ENCODE assay signal across 10 mouse cellular contexts in genomic region chr5:32335172-32335571, GRCm38 (mm10).
DNase-seq lines count a peak whose midpoint lies in the region; ATAC-seq lines count a peak whose summit lies in the region.
"Had no signal": no experiment of that assay in that cellular context is flagged by ENCODE, and none has a peak within 500 bp of the region (broad histone marks: within the 10 kb centered on the region; RNA-seq: fewer than 3 reads in every experiment).

No protein-coding gene starts in this region.

- H3K27me3 ChIP-seq in limb, embryonic 13.5 days: no peaks in the 10 kb centered on the region
- no peaks in the 10 kb centered on the region for H3K27me3 ChIP-seq in limb, embryonic 10.5 days (ENCODE audit: low read depth, poor library complexity, severe bottlenecking)
- no peaks in the 10 kb centered on the region for H3K27me3 ChIP-seq in forebrain, embryonic 12.5 days
- H3K27me3 ChIP-seq in heart, embryonic 15.5 days: no peaks in the 10 kb centered on the region
- H3K27me3 ChIP-seq in midbrain, embryonic 10.5 days (ENCODE audit: low read depth, poor library complexity, severe bottlenecking): peaks cover 5% of the 10 kb centered on the region
- no peaks in the 10 kb centered on the region for H3K27me3 ChIP-seq in stomach, embryonic 16.5 days (ENCODE audit: control insufficient read depth, insufficient read depth, low read length)
- H3K27me3 ChIP-seq: embryonic facial prominence, embryonic 13.5 days had no signal

- H3K4me3 ChIP-seq in limb, embryonic 13.5 days: no peak overlapping the region
- no peak overlapping the region for H3K4me3 ChIP-seq in limb, embryonic 10.5 days
- H3K4me3 ChIP-seq in forebrain, embryonic 12.5 days (replicated peaks): no peak overlapping the region
- H3K4me3 ChIP-seq in heart, embryonic 15.5 days: no peak overlapping the region
- no peak overlapping the region for H3K4me3 ChIP-seq in midbrain, embryonic 10.5 days
- H3K4me3 ChIP-seq in stomach, embryonic 16.5 days (replicated peaks; ENCODE audit: low read length): no peak overlapping the region
- H3K4me3 ChIP-seq: embryonic facial prominence, embryonic 13.5 days had no signal

- no peak overlapping the region for H3K27ac ChIP-seq in limb, embryonic 13.5 days
- no peak overlapping the region for H3K27ac ChIP-seq in limb, embryonic 10.5 days
- no peak overlapping the region for H3K27ac ChIP-seq in forebrain, embryonic 12.5 days
- H3K27ac ChIP-seq in heart, embryonic 15.5 days: peak overlapping the region; percentile 85
- H3K27ac ChIP-seq in midbrain, embryonic 10.5 days (replicated peaks): peak overlapping the region; percentile 38; the same call in 1 of the 2 replicates
- peak overlapping the region; percentile 84 for H3K27ac ChIP-seq in stomach, embryonic 16.5 days (ENCODE audit: low read length)
- H3K27ac ChIP-seq: embryonic facial prominence, embryonic 13.5 days; macrophage had no signal

- no peak overlapping the region for H3K9ac ChIP-seq in limb, embryonic 13.5 days
- no peak overlapping the region for H3K9ac ChIP-seq in forebrain, embryonic 12.5 days
- no peak overlapping the region for H3K9ac ChIP-seq in heart, embryonic 15.5 days
- no peak overlapping the region for H3K9ac ChIP-seq in stomach, embryonic 16.5 days (ENCODE audit: low read length)
- H3K9ac ChIP-seq: embryonic facial prominence, embryonic 13.5 days had no signal

- no peak for DNase-seq in limb, embryonic 10.5 days (ENCODE audit: low spot score)
- DNase-seq in kidney, postnatal 4 days: peak; percentile 69 to 78
- DNase-seq in midbrain, embryonic 10.5 days (ENCODE audit: low spot score): peak; percentile 16

- H3K4me2 ChIP-seq in limb, embryonic 13.5 days (replicated peaks): no peak overlapping the region; the same call in 1 of the 2 replicates
- H3K4me2 ChIP-seq in forebrain, embryonic 12.5 days: no peak overlapping the region
- H3K4me2 ChIP-seq in heart, embryonic 15.5 days: 0 out of 2 replicates have a peak overlapping the region, but pooled peaks have one; percentile 24
- H3K4me2 ChIP-seq in stomach, embryonic 16.5 days (ENCODE audit: low read depth, low read length): 0 out of 2 replicates have a peak overlapping the region, but pooled peaks have one; percentile 11
- H3K4me2 ChIP-seq: embryonic facial prominence, embryonic 13.5 days had no signal

- H3K36me3 ChIP-seq in limb, embryonic 13.5 days: no peaks in the 10 kb centered on the region
- H3K36me3 ChIP-seq in limb, embryonic 10.5 days: no peaks in the 10 kb centered on the region
- no peaks in the 10 kb centered on the region for H3K36me3 ChIP-seq in forebrain, embryonic 12.5 days (replicated peaks)
- H3K36me3 ChIP-seq in heart, embryonic 15.5 days: no peaks in the 10 kb centered on the region
- H3K36me3 ChIP-seq in midbrain, embryonic 10.5 days: no peaks in the 10 kb centered on the region
- no peaks in the 10 kb centered on the region for H3K36me3 ChIP-seq in stomach, embryonic 16.5 days (ENCODE audit: control insufficient read depth, insufficient read depth, low read length)
- H3K36me3 ChIP-seq: embryonic facial prominence, embryonic 13.5 days had no signal

- peak; percentile 52; the same call in 1 of the 2 replicates for ATAC-seq in limb, embryonic 13.5 days (ENCODE audit: low FRiP score, low read depth)
- ATAC-seq in forebrain, embryonic 12.5 days (ENCODE audit: low FRiP score): peak; percentile 82
- ATAC-seq in heart, embryonic 15.5 days (replicated peaks; ENCODE audit: insufficient number of reproducible peaks, insufficient read depth, low FRiP score, low read depth): peak; percentile 90
- ATAC-seq in stomach, embryonic 16.5 days (ENCODE audit: insufficient read depth, low FRiP score): peak; percentile 77
- no peak for ATAC-seq in granulocyte monocyte progenitor cell, adult 5-6 weeks (replicated peaks; ENCODE audit: poor library complexity, severe bottlenecking)

- WGBS in limb, embryonic 13.5 days: 37% methylated on average over 6 of the region's 6 CpGs
- WGBS in limb, embryonic 10.5 days: 58% methylated on average over 6 of the region's 6 CpGs
- WGBS in forebrain, embryonic 12.5 days: 46% methylated on average over 6 of the region's 6 CpGs
- WGBS in heart, embryonic 15.5 days: 15% methylated on average over 6 of the region's 6 CpGs
- 50% methylated on average over 6 of the region's 6 CpGs for WGBS in midbrain, embryonic 10.5 days
- 16% methylated on average over 6 of the region's 6 CpGs for WGBS in stomach, embryonic 16.5 days

- no peaks in the 10 kb centered on the region for H3K9me3 ChIP-seq in limb, embryonic 13.5 days
- H3K9me3 ChIP-seq in limb, embryonic 10.5 days (replicated peaks): no peaks in the 10 kb centered on the region
- H3K9me3 ChIP-seq in forebrain, embryonic 12.5 days: no peaks in the 10 kb centered on the region
- no peaks in the 10 kb centered on the region for H3K9me3 ChIP-seq in heart, embryonic 15.5 days (replicated peaks)
- H3K9me3 ChIP-seq in midbrain, embryonic 10.5 days (replicated peaks): no peaks in the 10 kb centered on the region
- no peaks in the 10 kb centered on the region for H3K9me3 ChIP-seq in stomach, embryonic 16.5 days (replicated peaks; ENCODE audit: control insufficient read depth, low read length)
- H3K9me3 ChIP-seq: embryonic facial prominence, embryonic 13.5 days had no signal

- peaks cover 36% of the 10 kb centered on the region for H3K4me1 ChIP-seq in limb, embryonic 13.5 days
- H3K4me1 ChIP-seq in limb, embryonic 10.5 days: peaks cover 21% of the 10 kb centered on the region
- peaks cover 17% of the 10 kb centered on the region for H3K4me1 ChIP-seq in forebrain, embryonic 12.5 days
- peaks cover 52% of the 10 kb centered on the region for H3K4me1 ChIP-seq in heart, embryonic 15.5 days (replicated peaks)
- H3K4me1 ChIP-seq in midbrain, embryonic 10.5 days: peaks cover 24% of the 10 kb centered on the region
- peaks cover 35% of the 10 kb centered on the region for H3K4me1 ChIP-seq in stomach, embryonic 16.5 days (ENCODE audit: control insufficient read depth, insufficient read depth, low read length)

Comparison
In these comparisons a context has a peak if more than half of its experiments do, and no peak if none do; other contexts are left out.
1. H3K27ac ChIP-seq: peak in heart, embryonic 15.5 days (single experiment), midbrain, embryonic 10.5 days (single experiment) and stomach, embryonic 16.5 days (single experiment); none in limb, embryonic 13.5 days (single experiment), limb, embryonic 10.5 days (single experiment) and forebrain, embryonic 12.5 days (single experiment).
2. H3K4me2 ChIP-seq: peak in heart, embryonic 15.5 days (single experiment) and stomach, embryonic 16.5 days (single experiment); none in limb, embryonic 13.5 days (single experiment) and forebrain, embryonic 12.5 days (single experiment).